Mouse (Mus musculus) stomach, postnatal 0 days (tissue): ENCODE measurements around the gene Colgalt2.

Experiments used
- CTCF ChIP-seq: IDR thresholded peaks from 2 replicates; pipeline ENCODE4 v1.5.1; 2016; ENCODE audit warnings: antibody characterized with exemption, low read depth, mild to moderate bottlenecking, moderate library complexity
- EP300 ChIP-seq: optimal IDR thresholded peaks from 2 replicates; pipeline ENCODE3; 2016; ENCODE audit warnings: antibody characterized with exemption

- no peak for TF ChIP-seq CTCF
- no peak for TF ChIP-seq EP300
Measured at GRCm38 (mm10) chr1:152499802-152500201, 100.2 kb downstream of the Colgalt2 start.
